ENCODE assay signal across 21 mouse cellular contexts in genomic region chr7:83641163-83641562, GRCm38 (mm10). TPM values are rescaled to one million over a fixed set of nuclear protein-coding genes. Genes with fewer than 3 reads are reported as not detected.
DNase-seq lines count a peak whose midpoint lies in the region; ATAC-seq lines count a peak whose summit lies in the region.
"Had no signal": no experiment of that assay in that cellular context is flagged by ENCODE, and none has a peak within 500 bp of the region (broad histone marks: within the 10 kb centered on the region; RNA-seq: fewer than 3 reads in every experiment).

No protein-coding gene starts in this region.

- DNase-seq in cerebellum, postnatal 25 days, result peak; percentile 9 to 18
- no peak for DNase-seq in cerebellum, adult 11 months
- DNase-seq in heart, postnatal 25 days (ENCODE audit: low spot score), result no peak
- peak; percentile 19 for DNase-seq in A20 (ENCODE audit: low read depth, low spot score)
- peak; percentile 14 for DNase-seq in embryo, embryonic 9.5 days (ENCODE audit: extremely low spot score)
- no peak for DNase-seq in adrenal gland, adult (ENCODE audit: inconsistent age in 2 of 2, low spot score in 1 of 2)
- DNase-seq in yolk sac, embryonic 10.5 days (ENCODE audit: low spot score), result no peak
- DNase-seq: adrenal gland, adult 2 months; B cell, adult 2 months; cerebellum, adult 18-20 months; kidney, adult 2 months; kidney, postnatal 14 days; lung, postnatal 10 days; right cerebral cortex, postnatal 14 days; thymus, adult 2 months had no signal

- H3K4me1 ChIP-seq in heart, embryonic 14.5 days (ENCODE audit: control insufficient read depth in 2 of 2, insufficient read depth in 2 of 2, low read length in 2 of 2), result peaks cover 17 to 32% of the 10 kb centered on the region in 2 experiments
- H3K4me1 ChIP-seq: forebrain, embryonic 15.5 days; limb, embryonic 13.5 days had no signal

- H3K4me3 ChIP-seq in heart, embryonic 14.5 days (ENCODE audit: control insufficient read depth in 1 of 2, insufficient read depth in 1 of 2, low read depth in 1 of 2, low read length in 2 of 2), result no peak overlapping the region
- H3K4me3 ChIP-seq: forebrain, embryonic 15.5 days; limb, embryonic 13.5 days; liver, embryonic 15.5 days; stomach, embryonic 15.5 days had no signal

- peaks cover 86% of the 10 kb centered on the region for H3K36me3 ChIP-seq in heart, embryonic 14.5 days (ENCODE audit: control insufficient read depth, insufficient read depth, low read length)
- H3K36me3 ChIP-seq: forebrain, embryonic 15.5 days had no signal

- H3K4me2 ChIP-seq in heart, embryonic 14.5 days (ENCODE audit: low read length), result no peak overlapping the region
- H3K4me2 ChIP-seq: forebrain, embryonic 15.5 days; limb, embryonic 13.5 days; liver, embryonic 15.5 days; stomach, embryonic 15.5 days had no signal

- WGBS in heart, embryonic 14.5 days, result 30% methylated on average over 2 of the region's 2 CpGs

- intact Hi-C loops in heart, postnatal 25 days (cut with DNase I), result no loop called here

- no peak overlapping the region for H3K9ac ChIP-seq in heart, embryonic 14.5 days (ENCODE audit: low read length)
- H3K9ac ChIP-seq: forebrain, embryonic 15.5 days; limb, embryonic 13.5 days; liver, embryonic 15.5 days; stomach, embryonic 15.5 days had no signal

- H3K27ac ChIP-seq in heart, embryonic 14.5 days (replicated peaks in 1 of 2; ENCODE audit: control insufficient read depth in 1 of 2, insufficient read depth in 1 of 2, low read depth in 2 of 2, low read length in 2 of 2), result peak overlapping the region; percentile 15 to 74
- H3K27ac ChIP-seq: forebrain, embryonic 15.5 days; hindbrain, postnatal 0 days; limb, embryonic 13.5 days; liver, embryonic 15.5 days; stomach, embryonic 15.5 days had no signal

- no peaks in the 10 kb centered on the region for H3K9me3 ChIP-seq in heart, embryonic 14.5 days (ENCODE audit: control insufficient read depth, low read length)
- H3K9me3 ChIP-seq: forebrain, embryonic 15.5 days; limb, embryonic 13.5 days; liver, embryonic 15.5 days; stomach, embryonic 15.5 days had no signal

- no peaks in the 10 kb centered on the region for H3K27me3 ChIP-seq in heart, embryonic 14.5 days (ENCODE audit: control insufficient read depth, insufficient read depth, low read length)
- H3K27me3 ChIP-seq: forebrain, embryonic 15.5 days; limb, embryonic 13.5 days; liver, embryonic 15.5 days; stomach, embryonic 15.5 days had no signal

- ATAC-seq in heart, embryonic 14.5 days (ENCODE audit: insufficient number of reproducible peaks, insufficient read depth, low FRiP score, low read depth), result no peak
- ATAC-seq: forebrain, embryonic 15.5 days; hindbrain, postnatal 0 days had no signal

RNA-seq across cellular contexts. Expression of gene Stard5, which starts 9.4 kb away (rescaled TPM):
- 30.9 and 33.0 TPM in 2 replicates for polyA plus RNA-seq in heart, embryonic 14.5 days (2014; fragmentation: Nextera tagmentation; extraction: Ambion mirVana)
- total RNA-seq in heart, postnatal 25 days (2021), result 10 to 100 TPM; 11.0 to 11.9 TPM

RNA-seq across cellular contexts. Expression of gene Tmc3, which starts 56.4 kb away (rescaled TPM):
- polyA plus RNA-seq in heart, embryonic 14.5 days (2014; fragmentation: Nextera tagmentation; extraction: Ambion mirVana), result 0.38 and 0.90 TPM in 2 replicates
- total RNA-seq in heart, postnatal 25 days (2021), result under 1 TPM; 0.11 to 0.13 TPM

Comparison
In these comparisons a context has a peak if more than half of its experiments do, and no peak if none do; other contexts are left out.
1. DNase-seq: peak in cerebellum, postnatal 25 days (2 of 2), A20 (single experiment) and embryo, embryonic 9.5 days (single experiment); none in cerebellum, adult 11 months (single experiment), heart, postnatal 25 days (single experiment), adrenal gland, adult (0 of 2) and yolk sac, embryonic 10.5 days (single experiment).